Mouse (Mus musculus) heart, embryonic 14.5 days (tissue): ENCODE measurements around the gene Lhx1. TPM values are rescaled to one million over a fixed set of nuclear protein-coding genes. Genes with fewer than 3 reads are reported as not detected.

Experiments used
- ATAC-seq: fragments of 200-750 bp; cut with Nextera tagmentation; 2 replicates; pipeline ENCODE4 v1.8.0; 2017; ENCODE audit warnings: low read depth, moderate TSS enrichment; ENCODE audit not compliant: insufficient number of reproducible peaks, insufficient read depth, low FRiP score
- H3K27ac ChIP-seq, 2 experiments: fragments of 200-500 bp in 1 of 2; fragments of 300-500 bp in 1 of 2; sonication (generic) in 1 of 2; replicated peaks in 1 of 2; 2 replicates each; pipeline ENCODE4 v1.5.1; 2012 to 2014; ENCODE audit warnings: low read depth in 2 of 2, low read length in 2 of 2, control low read depth in 1 of 2, mild to moderate bottlenecking in 1 of 2, mixed read lengths in 1 of 2; ENCODE audit not compliant: control insufficient read depth in 1 of 2, insufficient read depth in 1 of 2
- H3K27me3 ChIP-seq: fragments of 300-500 bp; sonication (generic); 2 replicates; pipeline ENCODE4 v1.6.1; 2014; ENCODE audit warnings: mild to moderate bottlenecking, low read length, control low read depth; ENCODE audit not compliant: control insufficient read depth, insufficient read depth
- H3K36me3 ChIP-seq: fragments of 300-500 bp; sonication (generic); 2 replicates; pipeline ENCODE4 v1.6.1; 2014; ENCODE audit warnings: mild to moderate bottlenecking, control low read depth, low read length, mixed read lengths; ENCODE audit not compliant: control insufficient read depth, insufficient read depth
- H3K4me1 ChIP-seq, 2 experiments: fragments of 200-500 bp in 1 of 2; fragments of 300-500 bp in 1 of 2; sonication (generic) in 1 of 2; 2 replicates each; pipeline ENCODE4 v1.6.1; 2012 to 2014; ENCODE audit warnings: low read length in 2 of 2, control low read depth in 1 of 2, mixed read lengths in 1 of 2; ENCODE audit not compliant: control insufficient read depth in 2 of 2, insufficient read depth in 2 of 2
- H3K4me2 ChIP-seq: fragments of 300-500 bp; sonication (generic); 2 replicates; pipeline ENCODE4 v1.6.1; 2014; ENCODE audit warnings: mild to moderate bottlenecking, low read length
- H3K4me3 ChIP-seq, 2 experiments: fragments of 200-500 bp in 1 of 2; fragments of 300-500 bp in 1 of 2; sonication (generic) in 1 of 2; 2 replicates each; pipeline ENCODE4 v1.5.1; 2012 to 2014; ENCODE audit warnings: low read length in 2 of 2, mild to moderate bottlenecking in 2 of 2, control low read depth in 1 of 2, low read depth in 1 of 2, moderate library complexity in 1 of 2; ENCODE audit not compliant: control insufficient read depth in 1 of 2, insufficient read depth in 1 of 2
- H3K9ac ChIP-seq: fragments of 300-500 bp; sonication (generic); 2 replicates; pipeline ENCODE4 v1.6.1; 2014; ENCODE audit warnings: mild to moderate bottlenecking, low read length
- H3K9me3 ChIP-seq: fragments of 300-500 bp; sonication (generic); 2 replicates; pipeline ENCODE4 v1.6.1; 2016; ENCODE audit warnings: low read length, control low read depth; ENCODE audit not compliant: control insufficient read depth
- WGBS: fragments of 180-500 bp; shearing (Covaris S2); extraction: QIAGEN DNeasy Blood & Tissue Kit; methylation state at CpG from one replicate; pipeline ENCODE4 v1.1.7; 2014; 5-methylcytosine and 5-hydroxymethylcytosine counted together
- polyA plus RNA-seq: library from polyadenylated mRNA; unstranded; fragments of >200 nt; fragmentation: Nextera tagmentation; extraction: Ambion mirVana; gene quantifications from 2 replicates; pipeline ENCODE4 v1.2.1, GENCODE M21; 2014

Lhx1 gene
- polyA plus RNA-seq, 1 experiment from 2014 or later, result not detected

DNA sequence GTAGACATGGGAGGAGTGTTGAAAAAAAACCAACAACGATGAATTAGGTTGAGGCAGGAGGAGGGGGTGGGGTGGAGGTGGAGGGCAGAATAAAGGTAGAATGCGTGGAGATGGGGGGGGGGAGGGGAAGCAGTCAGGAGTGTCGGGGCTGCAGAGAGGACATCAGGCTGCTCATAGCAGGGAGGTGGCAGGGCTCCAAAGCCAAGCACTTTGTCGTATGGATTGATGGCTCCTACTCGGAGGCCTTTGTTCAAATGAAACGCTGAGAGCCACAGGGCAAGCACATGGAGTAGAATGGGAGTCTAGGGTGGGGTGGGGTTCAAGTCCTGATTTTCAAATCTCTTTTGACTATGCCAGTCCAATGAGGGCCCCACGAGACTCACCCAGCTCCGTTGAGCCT is 41.4 kb upstream of the Lhx1 start:
- Histone ChIP-seq H3K36me3 (no peaks in the 10 kb centered on the region), H3K27me3 (peaks cover 19% of the 10 kb centered on the region), H3K27ac (no peak overlapping the region), H3K9me3 (no peaks in the 10 kb centered on the region), H3K4me1 (no peaks in the 10 kb centered on the region), H3K9ac (no peak overlapping the region), H3K4me2 (no peak overlapping the region), H3K4me3 (no peak overlapping the region)
- ATAC-seq, result no peak
- 49% methylated on average over 8 of the region's 8 CpGs for WGBS

DNA sequence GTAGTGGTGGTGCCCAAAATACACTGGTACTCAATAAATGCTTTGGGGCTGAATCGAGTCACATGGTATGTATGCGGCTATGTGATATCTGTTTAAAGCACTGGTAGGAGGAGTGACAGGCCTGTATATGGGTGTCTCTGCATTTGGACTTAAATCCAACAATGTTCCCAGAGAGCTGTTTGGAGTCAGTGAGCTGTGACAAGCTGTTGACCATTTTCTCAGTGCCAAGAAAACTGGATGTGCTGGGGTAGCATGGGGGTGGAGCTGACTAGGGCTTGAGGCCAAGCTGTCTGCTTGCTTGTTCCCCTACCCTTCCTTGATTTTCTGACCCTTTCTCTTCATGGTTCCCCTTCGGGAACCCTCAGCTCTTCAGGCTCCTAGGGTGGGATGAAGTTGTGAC is 39.9 kb upstream of the Lhx1 start:
- Histone ChIP-seq H3K4me1 (no peaks in the 10 kb centered on the region), H3K36me3 (no peaks in the 10 kb centered on the region), H3K27me3 (peaks cover 19% of the 10 kb centered on the region), H3K9ac (no peak overlapping the region), H3K4me3 (no peak overlapping the region), H3K27ac (no peak overlapping the region), H3K9me3 (no peaks in the 10 kb centered on the region), H3K4me2 (no peak overlapping the region)
- ATAC-seq, result no peak
- 93% methylated on average over 3 of the region's 3 CpGs for WGBS

DNA sequence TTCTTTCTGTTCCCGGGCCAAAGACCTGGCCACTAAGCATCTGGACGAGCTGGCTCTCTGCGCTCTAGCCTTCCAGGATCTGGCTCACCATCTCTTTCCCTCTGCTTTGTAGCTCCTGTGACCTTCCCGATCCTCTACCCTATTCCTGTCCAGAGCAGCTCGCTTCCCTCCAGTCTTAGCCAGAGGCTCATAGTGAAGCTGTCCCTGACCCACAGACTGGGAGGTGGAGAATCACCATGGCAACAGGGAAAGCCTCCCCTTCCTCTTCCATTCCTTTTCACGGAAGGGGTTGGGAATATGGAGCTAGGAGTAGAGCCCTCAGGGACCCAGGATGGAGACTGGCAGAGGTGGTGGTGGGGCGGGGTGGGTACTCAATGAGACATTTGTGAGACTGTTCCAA is 38.0 kb upstream of the Lhx1 start:
- Histone ChIP-seq H3K4me1 (no peaks in the 10 kb centered on the region), H3K9me3 (no peaks in the 10 kb centered on the region), H3K27ac (no peak overlapping the region), H3K27me3 (peaks cover 11% of the 10 kb centered on the region), H3K4me3 (no peak overlapping the region), H3K9ac (no peak overlapping the region), H3K4me2 (no peak overlapping the region), H3K36me3 (no peaks in the 10 kb centered on the region)
- no peak for ATAC-seq
- 46% methylated on average over 7 of the region's 7 CpGs for WGBS

DNA sequence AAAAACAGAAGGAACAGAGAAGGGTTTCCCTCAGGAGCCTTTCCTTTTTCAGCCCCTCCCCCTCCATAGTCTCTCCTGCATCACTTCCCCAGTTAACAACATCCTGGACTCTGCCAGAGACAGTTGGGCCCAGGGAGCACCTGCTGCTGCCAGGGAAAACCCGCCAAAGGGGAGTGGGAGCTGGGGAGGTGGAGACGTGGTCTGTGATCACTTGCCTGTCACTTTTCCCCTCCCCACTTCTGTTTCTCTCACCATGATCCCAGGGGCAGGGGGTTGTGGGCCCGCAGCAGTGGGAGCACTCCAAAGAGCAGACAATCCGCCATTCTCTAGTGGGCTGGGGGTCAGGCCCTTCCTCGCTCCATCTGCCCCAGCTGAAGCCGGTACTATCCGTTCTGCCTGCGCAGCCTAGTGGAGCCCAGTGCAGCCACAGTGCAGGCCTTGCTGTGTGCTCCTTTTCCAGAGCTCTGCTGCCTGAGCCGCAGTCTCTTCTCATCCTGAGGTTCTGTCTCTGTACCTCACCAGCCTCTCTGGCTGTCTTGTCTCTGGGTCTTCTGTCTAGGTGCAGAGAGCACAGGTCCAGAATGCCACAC is 37.5 kb upstream of the Lhx1 start:
- no peaks in the 10 kb centered on the region for H3K4me1 ChIP-seq
- no peak overlapping the region for H3K4me3 ChIP-seq
- H3K36me3 ChIP-seq, result no peaks in the 10 kb centered on the region
- H3K9ac ChIP-seq, result no peak overlapping the region
- H3K4me2 ChIP-seq, result no peak overlapping the region
- ATAC-seq, result no peak
- 28% methylated on average over 9 of the region's 9 CpGs for WGBS
- no peaks in the 10 kb centered on the region for H3K9me3 ChIP-seq
- H3K27me3 ChIP-seq, result peaks cover 8% of the 10 kb centered on the region
- no peak overlapping the region for H3K27ac ChIP-seq

DNA sequence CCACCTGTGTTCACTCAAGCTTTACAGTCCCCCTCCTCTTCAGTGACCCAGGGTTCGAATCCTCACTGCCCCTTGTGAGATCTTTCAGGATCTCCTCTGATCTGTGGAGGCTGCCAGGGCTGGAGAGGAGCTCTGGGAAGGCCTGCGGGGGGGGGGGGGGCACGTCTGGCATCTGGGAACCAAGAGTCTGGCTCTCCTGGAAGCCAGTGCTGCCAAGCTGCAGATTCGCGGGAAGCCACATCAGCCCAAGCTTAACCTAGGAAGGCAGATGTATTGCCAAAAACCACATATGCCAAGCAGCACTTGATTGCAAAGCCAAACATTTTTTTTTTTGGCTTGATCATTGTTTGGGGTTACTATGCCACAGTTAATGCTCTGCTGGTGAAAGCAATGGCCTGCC is 36.2 kb upstream of the Lhx1 start:
- 87% methylated on average over 5 of the region's 5 CpGs for WGBS
- H3K36me3 ChIP-seq, result no peaks in the 10 kb centered on the region
- no peaks in the 10 kb centered on the region for H3K9me3 ChIP-seq
- H3K4me2 ChIP-seq, result no peak overlapping the region
- ATAC-seq, result no peak
- H3K4me1 ChIP-seq, result no peaks in the 10 kb centered on the region
- H3K4me3 ChIP-seq, result no peak overlapping the region
- H3K9ac ChIP-seq, result no peak overlapping the region
- H3K27me3 ChIP-seq, result peaks cover 8% of the 10 kb centered on the region
- no peak overlapping the region for H3K27ac ChIP-seq

DNA sequence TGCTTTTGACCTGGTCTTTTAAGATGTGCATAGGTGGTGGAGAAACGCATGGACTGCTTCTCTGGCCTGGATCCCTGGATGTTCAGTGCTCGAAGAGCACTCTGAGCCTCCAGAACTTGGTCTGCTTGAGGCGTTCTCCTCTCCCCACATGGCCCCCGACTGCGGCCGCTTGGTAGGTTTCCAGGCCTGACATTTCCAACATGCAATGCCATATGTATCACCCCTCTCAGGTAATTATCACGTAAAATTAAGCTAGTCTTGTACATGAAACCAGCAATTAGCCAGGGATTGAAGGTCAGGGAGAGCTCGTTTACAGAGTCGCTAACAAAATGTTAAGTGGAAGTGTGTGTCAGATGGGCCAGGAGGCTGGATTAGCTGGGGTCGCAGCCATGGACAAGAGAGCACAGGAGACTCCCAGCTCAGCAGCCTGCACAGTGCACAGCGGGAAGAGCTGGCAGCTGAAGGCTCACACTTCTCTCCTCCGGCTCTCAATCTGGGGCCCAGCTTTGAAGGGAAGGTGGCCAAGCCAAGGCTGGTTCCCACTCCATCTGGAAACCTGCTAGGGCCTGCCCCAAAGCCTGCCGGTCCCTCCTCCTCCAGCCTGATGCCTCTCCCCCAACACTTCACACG is 28.6 kb upstream of the Lhx1 start:
- no peak overlapping the region for H3K27ac ChIP-seq
- no peak overlapping the region for H3K4me3 ChIP-seq
- H3K27me3 ChIP-seq, result no peaks in the 10 kb centered on the region; the same call in 1 of the 2 replicates
- H3K9me3 ChIP-seq, result no peaks in the 10 kb centered on the region
- WGBS, result 71% methylated on average over 14 of the region's 14 CpGs
- H3K4me2 ChIP-seq, result no peak overlapping the region
- no peaks in the 10 kb centered on the region for H3K36me3 ChIP-seq
- no peak overlapping the region for H3K9ac ChIP-seq
- H3K4me1 ChIP-seq, result no peaks in the 10 kb centered on the region
- no peak for ATAC-seq

DNA sequence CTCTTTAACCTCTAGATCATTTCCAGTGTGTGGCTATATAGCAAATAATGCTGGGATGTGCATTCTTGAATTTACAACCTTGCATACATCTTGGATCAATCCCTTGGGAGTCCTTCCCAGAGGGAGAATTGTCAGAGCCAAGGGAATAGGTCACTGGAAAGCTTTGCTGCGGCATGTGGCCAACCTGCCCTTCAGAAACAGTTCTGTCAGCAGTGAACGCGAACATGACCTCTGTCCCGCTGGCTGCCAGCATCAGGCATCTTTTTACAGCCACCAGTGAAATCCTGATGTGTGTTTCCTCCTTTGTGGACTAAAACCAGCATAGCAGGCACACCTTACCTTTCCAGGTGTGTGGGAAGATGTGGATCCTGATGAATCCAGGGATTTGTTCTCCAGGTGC is 26.0 kb upstream of the Lhx1 start:
- H3K9ac ChIP-seq, result no peak overlapping the region
- no peak for ATAC-seq
- WGBS, result 56% methylated on average over 4 of the region's 4 CpGs
- no peak overlapping the region for H3K4me2 ChIP-seq
- no peak overlapping the region for H3K27ac ChIP-seq
- no peaks in the 10 kb centered on the region for H3K4me1 ChIP-seq
- H3K4me3 ChIP-seq, result no peak overlapping the region
- no peaks in the 10 kb centered on the region; the same call in 1 of the 2 replicates for H3K27me3 ChIP-seq
- H3K9me3 ChIP-seq, result no peaks in the 10 kb centered on the region
- H3K36me3 ChIP-seq, result no peaks in the 10 kb centered on the region

DNA sequence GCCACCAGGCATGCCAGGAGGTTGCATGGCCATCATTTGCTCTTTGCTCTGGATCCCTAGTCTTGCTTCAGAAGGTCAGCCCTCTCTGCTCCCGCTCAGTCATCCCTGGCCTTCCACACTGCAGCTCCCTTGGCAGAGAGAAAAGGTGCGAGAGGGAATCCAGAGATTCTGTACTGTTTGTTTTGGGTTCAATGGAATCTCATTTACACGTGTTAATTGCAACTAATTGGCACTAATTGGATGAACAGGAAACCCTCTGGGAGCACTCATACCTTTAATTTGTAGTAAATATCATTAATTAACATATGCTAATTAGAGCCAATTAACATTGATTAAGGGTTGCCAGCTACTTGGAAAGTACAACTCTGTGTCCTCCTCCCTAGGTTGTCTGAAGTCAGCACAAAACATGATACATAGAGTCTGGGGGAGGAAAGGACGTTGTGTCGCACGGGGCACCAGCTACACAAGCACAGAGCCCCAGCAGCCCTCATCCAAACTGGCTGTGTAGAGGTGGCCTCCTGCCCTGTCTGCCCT is 24.0 kb upstream of the Lhx1 start:
- no peaks in the 10 kb centered on the region for H3K9me3 ChIP-seq
- 44% methylated on average over 6 of the region's 6 CpGs for WGBS
- no peak overlapping the region for H3K4me3 ChIP-seq
- no peak for ATAC-seq
- no peaks in the 10 kb centered on the region; the same call in 1 of the 2 replicates for H3K27me3 ChIP-seq
- H3K27ac ChIP-seq, result no peak overlapping the region
- H3K4me2 ChIP-seq, result no peak overlapping the region
- H3K9ac ChIP-seq, result no peak overlapping the region
- H3K36me3 ChIP-seq, result no peaks in the 10 kb centered on the region
- H3K4me1 ChIP-seq, result no peaks in the 10 kb centered on the region
